Mouse (Mus musculus): ENCODE measurements around the gene Aacs. TPM values are rescaled to one million over a fixed set of nuclear protein-coding genes. Genes with fewer than 3 reads are reported as not detected.
"Not testable (repeated sequence)": the region's sequence is repeated elsewhere in the genome, so short reads cannot be mapped to it uniquely, and the experiment has no call there.

The Aacs gene
- total RNA-seq, 2 experiments from 2014 or later = 3.3 to 4.8 TPM

DNA sequence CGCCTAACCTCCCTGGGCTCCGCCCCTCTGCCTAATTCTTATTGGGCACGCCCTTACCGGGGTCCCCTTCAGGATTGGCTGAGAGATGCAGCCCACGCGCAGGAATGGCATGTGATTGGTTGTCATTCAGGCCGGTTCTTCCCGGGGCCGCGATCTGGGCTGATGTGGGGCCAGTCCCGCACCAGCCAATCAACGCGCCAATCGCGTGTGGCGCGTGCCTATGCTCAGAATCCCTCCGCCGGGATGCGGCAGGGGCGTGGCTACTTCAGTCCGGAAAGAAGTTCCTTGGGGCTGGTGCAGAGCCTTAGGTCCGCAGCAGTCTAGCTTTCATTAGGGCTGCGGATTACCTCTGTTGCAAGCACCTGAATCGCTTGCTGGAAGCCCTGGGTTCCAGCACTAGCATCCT is 9.9 kb upstream of the Aacs start:
- DNase-seq = peak; percentile 97

GRCm38 (mm10) chr5:125466483-125466882 is 9.1 kb upstream of the Aacs start:
- no peak for DNase-seq

GRCm38 (mm10) chr5:125467261-125467660 is 8.4 kb upstream of the Aacs start:
- DNase-seq = no peak

- DNase-seq = no peak
Observed at GRCm38 (mm10) chr5:125470713-125471112, 4.9 kb upstream of the Aacs start.

DNA sequence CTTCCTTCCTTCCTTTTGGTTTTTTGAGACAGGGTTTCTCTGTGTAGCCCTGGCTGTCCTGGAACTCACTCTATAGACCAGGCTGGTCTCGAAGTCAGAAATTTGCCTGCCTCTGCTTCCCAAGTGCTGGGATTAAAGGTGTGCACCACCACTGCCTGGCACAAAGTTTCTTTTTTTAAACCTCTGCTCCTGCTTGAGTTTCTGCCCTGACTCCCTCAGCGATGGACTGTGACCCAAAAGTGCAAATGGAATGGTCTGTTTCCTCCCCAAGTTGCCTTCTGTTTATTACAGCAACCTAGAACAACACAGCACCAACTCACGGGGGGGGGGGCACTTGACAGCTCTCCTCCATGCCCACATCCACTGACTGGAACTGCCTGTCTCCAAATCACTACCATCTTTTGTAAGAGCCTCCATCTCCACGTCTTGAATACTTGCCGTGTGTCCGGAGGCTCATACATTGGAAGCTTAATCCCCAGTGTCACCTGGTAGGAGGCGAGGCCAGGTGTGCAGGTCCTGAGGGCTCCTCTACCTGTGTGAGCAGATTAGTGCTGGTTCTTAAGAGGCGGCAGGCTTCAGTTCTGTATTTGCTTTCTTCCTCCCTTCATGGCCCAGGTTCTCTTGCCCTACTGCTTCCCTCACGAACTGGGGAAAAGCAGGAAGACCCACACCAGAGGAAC is 2.7 kb upstream of the Aacs start:
- DNase-seq = no peak

DNA sequence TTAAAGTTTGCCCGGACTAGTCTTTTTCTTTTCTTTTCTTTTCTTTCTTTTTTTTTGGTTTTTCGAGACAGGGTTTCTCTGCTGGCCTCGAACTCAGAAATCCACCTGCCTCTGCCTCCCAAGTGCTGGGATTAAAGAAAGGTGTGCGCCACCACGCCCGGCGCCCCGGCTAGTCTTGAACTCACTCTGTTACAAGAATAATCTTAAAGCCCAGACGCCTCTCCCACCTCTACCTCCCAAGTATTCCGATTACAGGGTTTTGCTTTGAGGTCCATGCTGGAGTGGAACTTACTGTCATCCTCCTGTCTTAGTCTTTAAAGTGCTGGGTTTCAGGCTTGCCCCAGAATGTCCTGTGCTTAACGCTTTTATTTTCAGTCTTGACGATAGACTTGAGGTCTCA is 584 bp upstream of the Aacs start:
- DNase-seq = no peak

DNA sequence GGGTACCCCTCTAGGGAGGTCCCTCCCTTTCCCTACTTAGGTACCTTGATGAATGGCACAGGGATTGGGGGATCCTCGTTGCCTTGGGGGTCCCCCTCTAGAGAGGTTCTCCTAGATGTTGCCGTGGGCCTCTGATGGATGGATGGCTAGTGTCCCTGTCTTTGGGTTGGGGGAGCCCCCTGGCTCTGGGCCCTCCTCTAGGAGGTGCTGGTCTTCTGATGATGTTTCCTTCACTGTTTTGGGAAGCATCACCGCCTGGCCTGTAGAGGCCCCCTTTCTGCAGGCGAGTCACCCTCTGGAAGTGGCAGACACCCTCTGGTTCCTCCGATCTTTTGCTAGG is 642 bp downstream of the Aacs start:
- DNase-seq = peak; percentile 24

DNA sequence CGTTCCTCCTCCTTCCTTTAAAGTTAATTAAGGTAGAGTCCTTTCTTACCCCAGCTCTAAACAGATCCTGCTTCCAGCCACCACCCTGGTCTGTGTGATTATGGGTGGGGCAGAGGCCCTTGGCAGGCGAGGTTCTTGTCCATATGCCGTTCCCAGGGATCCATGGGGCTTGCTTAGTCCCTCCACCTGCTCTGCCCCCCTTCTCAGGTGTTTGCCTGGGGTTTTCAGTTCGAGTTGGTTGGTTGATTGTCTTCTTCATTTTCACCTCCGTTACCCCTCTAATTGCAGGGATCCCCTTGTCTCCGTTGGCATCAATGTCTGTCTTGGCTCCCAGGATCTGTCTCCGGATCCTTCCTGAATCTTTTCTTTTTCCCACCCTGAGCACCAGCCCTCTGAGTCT is 1.2 kb downstream of the Aacs start:
- no peak for DNase-seq

DNA sequence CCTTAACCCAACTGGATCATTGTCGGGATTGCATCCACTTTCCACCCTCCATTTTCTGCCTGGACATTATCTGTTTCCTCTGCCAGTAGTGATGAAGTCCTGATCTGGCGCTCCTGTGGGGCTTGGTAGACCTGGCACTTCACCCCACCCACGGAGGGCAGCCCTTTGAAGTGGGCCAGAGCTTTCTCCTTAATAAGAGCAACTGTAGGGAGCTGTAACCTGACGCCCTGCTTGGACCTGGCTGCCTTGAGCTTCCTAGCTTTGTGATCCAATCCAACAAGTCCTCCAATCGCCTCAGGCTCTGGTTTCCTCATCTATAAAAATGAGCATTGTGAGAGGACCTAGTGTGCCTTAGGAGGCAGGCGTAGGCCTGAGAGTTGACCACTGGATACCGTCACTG is 1.9 kb downstream of the Aacs start:
- DNase-seq = no peak

DNA sequence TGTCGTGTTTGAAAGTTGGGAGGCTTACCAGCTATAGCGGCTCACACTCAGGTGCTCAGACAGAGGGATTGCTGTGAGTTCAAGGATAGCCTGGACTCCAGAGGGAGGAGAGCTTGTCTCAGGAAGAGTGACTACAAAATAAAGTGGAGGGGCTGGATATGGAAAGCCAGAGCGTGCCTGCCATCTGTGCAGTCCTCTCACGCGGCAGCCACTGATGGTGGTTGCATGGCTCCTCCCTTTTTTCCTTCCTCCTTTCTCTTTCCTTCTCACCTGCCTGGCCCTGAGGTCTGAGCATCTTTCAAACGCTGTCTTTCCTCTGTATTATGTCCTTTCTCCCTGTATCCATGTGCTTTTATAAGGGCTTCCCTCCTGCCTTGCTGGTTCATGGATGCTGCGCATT is 2.4 kb downstream of the Aacs start:
- no peak for DNase-seq

DNA sequence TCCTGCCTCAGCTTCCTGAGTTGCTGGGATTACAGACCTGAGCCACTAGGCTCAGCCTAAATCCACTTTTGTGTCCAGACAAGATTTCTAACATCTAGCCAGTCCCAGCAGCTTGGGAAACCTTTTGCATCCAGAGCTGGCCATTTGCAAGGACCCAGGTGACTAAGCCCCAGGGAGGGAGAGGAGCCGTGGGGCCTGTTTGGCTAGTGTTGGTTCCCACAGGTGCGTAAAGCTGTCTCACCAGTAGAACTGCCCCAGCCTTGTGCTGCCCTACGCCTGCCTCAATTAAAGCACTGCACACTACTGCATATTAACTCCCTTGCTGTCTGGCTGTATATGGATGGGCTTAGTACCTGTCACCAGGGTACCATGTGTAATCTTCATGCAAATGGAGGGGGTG is 3.8 kb downstream of the Aacs start:
- no peak for DNase-seq

DNA sequence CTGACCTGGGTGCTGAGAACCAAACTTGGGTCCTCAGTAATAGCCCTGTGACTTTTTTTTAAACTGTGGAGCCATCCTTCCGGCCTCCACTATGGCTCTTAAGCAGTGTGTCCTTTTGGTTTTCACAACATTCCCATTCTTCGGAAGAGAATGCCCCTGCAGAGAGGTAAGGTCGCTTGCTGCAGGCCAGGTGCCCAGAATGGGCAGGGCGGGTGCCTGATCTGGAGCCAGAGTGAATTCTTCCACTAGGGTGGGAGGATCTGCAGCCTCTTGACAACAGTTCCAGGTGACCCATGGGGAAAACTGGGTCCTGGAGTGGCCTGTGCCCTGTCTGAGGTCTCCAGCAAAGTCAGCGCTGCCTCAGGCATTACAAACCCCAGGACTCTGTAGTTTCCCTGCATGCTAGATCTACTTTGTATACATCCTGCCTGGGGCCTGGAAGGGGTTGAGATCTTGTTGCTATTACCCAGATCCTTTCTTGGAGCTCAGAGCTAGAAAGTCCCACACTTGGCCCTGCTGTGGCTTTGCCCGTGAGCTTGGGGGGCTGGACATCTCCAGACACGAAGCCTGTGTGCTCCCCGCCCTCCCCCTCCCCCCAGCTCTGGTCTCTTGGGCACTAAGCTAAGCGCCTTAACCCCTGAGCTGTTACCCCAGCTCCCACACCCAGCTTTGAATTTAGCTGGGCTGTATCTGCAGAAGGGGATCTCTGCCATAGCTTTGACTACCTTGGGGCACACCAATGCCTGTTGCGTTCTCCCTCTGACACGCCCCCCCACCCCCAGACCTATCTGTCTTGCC is 5.0 kb downstream of the Aacs start:
- no peak for DNase-seq

- DNase-seq = no peak
Observed at GRCm38 (mm10) chr5:125482474-125482873, 6.9 kb downstream of the Aacs start.

GRCm38 (mm10) chr5:125483712-125484611 is 8.3 kb downstream of the Aacs start:
- DNase-seq = no peak

- no peak for DNase-seq
Observed at GRCm38 (mm10) chr5:125485031-125485778, 9.6 kb downstream of the Aacs start.

- DNase-seq = no peak
Observed at GRCm38 (mm10) chr5:125486088-125486487, 10.5 kb downstream of the Aacs start.

GRCm38 (mm10) chr5:125487375-125488115 is 11.9 kb downstream of the Aacs start:
- no peak for DNase-seq

GRCm38 (mm10) chr5:125488116-125488455 is 12.5 kb downstream of the Aacs start:
- DNase-seq = no peak

- not testable (repeated sequence) for DNase-seq
Observed at GRCm38 (mm10) chr5:125488953-125489352, 13.3 kb downstream of the Aacs start.

DNA sequence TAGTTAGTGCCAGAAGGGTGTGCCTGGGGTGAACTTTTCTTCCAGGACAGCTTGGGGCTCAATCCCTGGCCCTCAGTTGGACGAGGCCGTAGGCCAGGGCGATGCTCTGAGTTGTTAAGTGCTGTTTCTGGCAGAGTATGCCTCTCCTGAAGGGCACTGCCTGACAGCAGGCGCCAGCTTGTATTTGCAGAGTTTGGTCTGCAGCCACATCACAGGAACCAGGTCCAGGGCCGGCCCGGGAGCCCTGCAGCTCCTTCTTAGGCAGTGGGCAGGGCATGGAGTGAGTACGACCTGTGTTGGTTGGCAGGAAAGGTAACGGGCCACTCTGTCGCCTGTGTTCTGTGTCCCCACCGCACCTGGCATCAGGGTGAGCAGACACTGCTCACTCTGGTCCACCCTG is 15.5 kb downstream of the Aacs start:
- DNase-seq = peak; percentile 80

DNA sequence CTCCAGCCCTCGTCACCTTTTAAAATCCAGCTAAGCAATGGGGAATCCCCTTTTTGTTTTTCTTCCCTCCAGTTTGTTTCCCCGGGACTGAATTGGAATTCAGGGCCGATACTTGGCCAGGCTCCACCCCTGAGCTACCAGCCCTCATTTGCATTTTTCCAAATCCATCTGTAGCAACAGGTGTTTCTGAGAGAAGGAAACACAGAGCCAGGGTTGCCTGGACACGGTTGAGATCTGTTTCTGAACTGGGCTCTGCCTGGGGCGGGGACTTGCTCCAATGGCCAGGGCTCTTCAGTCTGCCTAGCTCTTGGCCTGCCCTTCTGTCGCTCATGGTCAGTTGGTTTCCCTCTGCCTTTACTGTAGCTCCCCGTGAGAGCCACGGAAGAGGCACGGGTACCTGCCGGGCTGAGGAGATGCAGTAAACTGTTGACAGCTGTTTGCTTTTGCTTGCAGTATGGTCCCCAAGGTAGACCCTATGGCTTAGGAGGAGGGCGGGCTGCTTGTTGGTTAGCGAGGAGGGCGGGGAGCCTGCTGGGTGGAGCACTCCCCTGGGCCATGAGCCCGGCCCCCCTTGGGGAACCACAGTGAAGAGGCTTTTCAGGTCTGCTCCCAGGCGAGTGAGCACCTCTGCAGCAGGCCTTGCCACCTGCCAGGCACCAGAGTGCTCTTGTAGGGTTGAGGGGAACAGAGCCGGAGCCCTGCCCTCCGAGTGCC is 16.9 kb downstream of the Aacs start:
- no peak for DNase-seq
